Mouse (Mus musculus) thymus, adult 2 months (tissue): ENCODE data around the gene Scamp2. TPM values are rescaled to one million over a fixed set of nuclear protein-coding genes. Genes with fewer than 3 reads are reported as not detected.

Experiments
- DNase-seq: peaks from one replicate; pipeline ENCODE4 v3.0.0; 2021
- H3K27ac ChIP-seq: fragments of 200-500 bp; 2 replicates; pipeline ENCODE4 v1.5.1; 2012; ENCODE audit warnings: low read length, control low read depth; ENCODE audit not compliant: control insufficient read depth, insufficient read depth
- H3K27me3 ChIP-seq: fragments of 200-500 bp; 2 replicates; pipeline ENCODE4 v1.6.1; 2012; ENCODE audit warnings: mild to moderate bottlenecking, low read length, moderate library complexity, mixed read lengths; ENCODE audit not compliant: control insufficient read depth, insufficient read depth
- H3K36me3 ChIP-seq: fragments of 200-500 bp; 2 replicates; pipeline ENCODE4 v1.6.1; 2012; ENCODE audit warnings: mild to moderate bottlenecking, low read length, moderate library complexity; ENCODE audit not compliant: control insufficient read depth, insufficient read depth
- H3K4me1 ChIP-seq: fragments of 200-500 bp; replicated peaks from 2 replicates; pipeline ENCODE4 v1.6.1; 2012; ENCODE audit warnings: low read length; ENCODE audit not compliant: control insufficient read depth, insufficient read depth
- H3K4me3 ChIP-seq: fragments of 200-500 bp; 2 replicates; pipeline ENCODE4 v1.5.1; 2012; ENCODE audit warnings: mild to moderate bottlenecking, low read length, control low read depth, moderate library complexity; ENCODE audit not compliant: control insufficient read depth, insufficient read depth
- CTCF ChIP-seq: fragments of 200-500 bp; IDR thresholded peaks from 2 replicates; pipeline ENCODE4 v1.5.1; 2012; ENCODE audit warnings: mild to moderate bottlenecking, control low read depth, low read length, moderate library complexity, borderline replicate concordance; ENCODE audit not compliant: control insufficient read depth, poor library complexity, insufficient read depth; ENCODE audit errors: extremely low read depth
- POLR2A ChIP-seq: fragments of 200-500 bp; IDR thresholded peaks from 2 replicates; pipeline ENCODE4 v1.6.1; 2012; ENCODE audit warnings: mild to moderate bottlenecking, low read length, control low read depth, moderate library complexity; ENCODE audit not compliant: control insufficient read depth, poor library complexity, insufficient read depth; ENCODE audit errors: extremely low read depth
- WGBS: fragments of 180-500 bp; shearing (Covaris S2); methylation state at CpG from one replicate; pipeline ENCODE4 v1.1.7; 2018; 5-methylcytosine and 5-hydroxymethylcytosine counted together
- polyA plus RNA-seq: library from polyadenylated mRNA; depleted of rRNA; stranded (reverse); fragments of >200 nt; gene quantifications from 2 replicates; pipeline ENCODE4 v1.2.3, GENCODE M21; 2012

The Scamp2 gene
- polyA plus RNA-seq, 1 experiment: 134 TPM

- no peak for DNase-seq
- WGBS: 78% methylated on average over 2 of the region's 2 CpGs
These were observed 40.6 kb downstream of the Scamp2 start for GRCm38 (mm10) chr9:57601353-57601706.

GRCm38 (mm10) chr9:57602098-57602497 lies 41.4 kb downstream of the Scamp2 start:
- no peak for DNase-seq
- no peaks in the 10 kb centered on the region for H3K4me1 ChIP-seq
- H3K4me3 ChIP-seq: no peak overlapping the region
- H3K36me3 ChIP-seq: no peaks in the 10 kb centered on the region
- no peaks in the 10 kb centered on the region for H3K27me3 ChIP-seq
- H3K27ac ChIP-seq: no peak overlapping the region
- no peak for TF ChIP-seq CTCF
- TF ChIP-seq POLR2A: no peak
- 84% methylated on average over 8 of the region's 8 CpGs for WGBS

More at GRCm38 (mm10) chr9:57601353-57601706, 40.6 kb downstream of the Scamp2 start:
- no peaks in the 10 kb centered on the region for H3K36me3 ChIP-seq
- TF ChIP-seq CTCF (no peak), POLR2A (no peak)
- no peak overlapping the region for H3K4me3 ChIP-seq
- no peak overlapping the region for H3K27ac ChIP-seq
- H3K27me3 ChIP-seq: no peaks in the 10 kb centered on the region
- H3K4me1 ChIP-seq: no peaks in the 10 kb centered on the region

- Histone ChIP-seq H3K36me3 (no peaks in the 10 kb centered on the region), H3K27me3 (no peaks in the 10 kb centered on the region), H3K4me1 (no peaks in the 10 kb centered on the region), H3K27ac (no peak overlapping the region), H3K4me3 (no peak overlapping the region)
- no peak for TF ChIP-seq POLR2A
- TF ChIP-seq CTCF: no peak
- WGBS: 82% methylated on average over 4 of the region's 4 CpGs
- DNase-seq: no peak
These were observed 44.1 kb downstream of the Scamp2 start for GRCm38 (mm10) chr9:57604875-57605274.

GRCm38 (mm10) chr9:57605503-57605902 lies 44.8 kb downstream of the Scamp2 start:
- Histone ChIP-seq H3K36me3 (no peaks in the 10 kb centered on the region), H3K4me3 (no peak overlapping the region), H3K27ac (no peak overlapping the region), H3K4me1 (no peaks in the 10 kb centered on the region), H3K27me3 (no peaks in the 10 kb centered on the region)
- TF ChIP-seq POLR2A (no peak), CTCF (no peak)
- WGBS: 29% methylated on average over 9 of the region's 9 CpGs
- no peak for DNase-seq

GRCm38 (mm10) chr9:57606139-57606851 lies 45.6 kb downstream of the Scamp2 start, which contains the start of gene Cplx3:
TSS of gene Cplx3 (minus strand) at chr9:57606281.
- 13% methylated on average over 24 of the region's 24 CpGs for WGBS
- Histone ChIP-seq H3K36me3 (no peaks in the 10 kb centered on the region), H3K27me3 (no peaks in the 10 kb centered on the region), H3K27ac (no peak within 1 kb of the TSS), H3K4me3 (no peak within 1 kb of the TSS), H3K4me1 (no peaks in the 10 kb centered on the region)
- peak; percentile 43 for DNase-seq
- TF ChIP-seq CTCF (no peak), POLR2A (no peak)

- H3K4me1 ChIP-seq: no peaks in the 10 kb centered on the region
- no peak overlapping the region for H3K27ac ChIP-seq
- no peak for DNase-seq
- no peak overlapping the region for H3K4me3 ChIP-seq
- H3K36me3 ChIP-seq: no peaks in the 10 kb centered on the region
- 54% methylated on average over 3 of the region's 3 CpGs for WGBS
- TF ChIP-seq CTCF (no peak), POLR2A (no peak)
- H3K27me3 ChIP-seq: no peaks in the 10 kb centered on the region
These were observed 49.1 kb downstream of the Scamp2 start for GRCm38 (mm10) chr9:57609803-57610202.
